Mouse (Mus musculus): ENCODE data around the gene Ube2n. TPM values are rescaled to one million over a fixed set of nuclear protein-coding genes. Genes with fewer than 3 reads are reported as not detected.
A peak's percentile ranks its signal among the peaks of the same experiment; 100 is the strongest.

Ube2n gene
- 154 and 167 TPM in 2 replicates for polyA plus RNA-seq (2015; fragmentation: Nextera tagmentation; extraction: Ambion mirVana)

DNA sequence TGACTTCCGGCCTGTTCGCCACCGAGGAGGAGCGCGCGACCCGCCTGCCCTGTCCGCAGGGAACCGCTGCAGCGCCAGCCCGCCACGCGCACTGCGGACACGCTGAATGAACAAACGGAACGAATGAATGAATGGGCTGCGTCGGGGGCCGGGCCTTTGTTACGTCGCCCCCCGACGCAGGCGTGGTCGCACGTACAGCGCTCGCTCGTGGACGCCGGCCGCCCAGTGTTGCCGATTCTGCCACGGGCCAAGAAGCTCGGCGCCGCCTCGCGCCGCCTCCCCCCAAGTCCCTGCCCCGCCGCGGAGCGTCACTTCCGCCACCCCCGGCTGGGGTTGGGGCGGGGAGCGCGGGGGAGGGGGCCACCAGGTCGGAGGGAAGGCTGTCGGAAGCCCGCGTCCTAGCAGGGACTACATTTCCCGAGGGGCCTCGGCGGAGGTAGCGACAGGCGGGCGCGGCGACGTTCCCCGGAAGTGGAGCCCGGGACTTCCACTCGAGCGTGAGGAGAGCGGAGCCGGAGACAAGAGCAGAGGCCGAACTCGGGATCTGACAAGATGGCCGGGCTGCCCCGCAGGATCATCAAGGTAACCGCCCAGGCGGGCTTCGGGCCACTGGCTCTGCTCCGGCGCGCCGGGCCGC is at the start of gene Ube2n:
Ube2n (plus strand) TSS at position 490 of the 637 bp plus-strand sequence.
- H3K4me1 ChIP-seq (replicated peaks; ENCODE audit: control insufficient read depth, insufficient read depth, low read length) = peaks cover 7% of the 10 kb centered on the region; the same call in 1 of the 2 replicates
- under 1% methylated on average over 81 of the region's 81 CpGs for WGBS
- peak within 1 kb of the TSS; percentile 67 for H3K4me2 ChIP-seq (replicated peaks; ENCODE audit: low read depth)
- H3K9me3 ChIP-seq (ENCODE audit: control insufficient read depth) = no peaks in the 10 kb centered on the region
- H3K27me3 ChIP-seq (replicated peaks; ENCODE audit: control insufficient read depth, insufficient read depth, low read length) = no peaks in the 10 kb centered on the region
- H3K9ac ChIP-seq (ENCODE audit: low read depth, low read length) = peak within 1 kb of the TSS; percentile 86
- H3K27ac ChIP-seq (ENCODE audit: low read depth, low read length) = peak within 1 kb of the TSS; percentile 98
- TF ChIP-seq CTCF (IDR thresholded peaks at IDR 0.05; ENCODE audit: low read depth) = no peak
- peak within 1 kb of the TSS; percentile 88 for H3K4me3 ChIP-seq (ENCODE audit: low read depth, low read length)
- ATAC-seq = peak; percentile 96
- no peaks in the 10 kb centered on the region for H3K36me3 ChIP-seq (ENCODE audit: control insufficient read depth, insufficient read depth)

GRCm38 (mm10) chr10:95465485-95465896 is 49.5 kb upstream of the Ube2n start:
- H3K27me3 ChIP-seq (replicated peaks; ENCODE audit: control insufficient read depth, insufficient read depth, low read length) = no peaks in the 10 kb centered on the region
- no peak overlapping the region for H3K4me3 ChIP-seq (ENCODE audit: low read depth, low read length)
- ATAC-seq = peak; percentile 68
- WGBS = 9% methylated on average over 4 of the region's 4 CpGs
- no peaks in the 10 kb centered on the region for H3K36me3 ChIP-seq (ENCODE audit: control insufficient read depth, insufficient read depth)
- H3K9me3 ChIP-seq (ENCODE audit: control insufficient read depth) = no peaks in the 10 kb centered on the region
- no peak overlapping the region for H3K4me2 ChIP-seq (replicated peaks; ENCODE audit: low read depth)
- no peak for TF ChIP-seq CTCF (IDR thresholded peaks at IDR 0.05; ENCODE audit: low read depth)
- no peak overlapping the region for H3K27ac ChIP-seq (ENCODE audit: low read depth, low read length)
- no peak overlapping the region for H3K9ac ChIP-seq (ENCODE audit: low read depth, low read length)
- no peaks in the 10 kb centered on the region for H3K4me1 ChIP-seq (replicated peaks; ENCODE audit: control insufficient read depth, insufficient read depth, low read length)

GRCm38 (mm10) chr10:95468894-95469293 is 46.1 kb upstream of the Ube2n start:
- TF ChIP-seq CTCF (IDR thresholded peaks at IDR 0.05; ENCODE audit: low read depth) = no peak
- Histone ChIP-seq H3K27me3 (replicated peaks; ENCODE audit: control insufficient read depth, insufficient read depth, low read length) (no peaks in the 10 kb centered on the region), H3K4me1 (replicated peaks; ENCODE audit: control insufficient read depth, insufficient read depth, low read length) (no peaks in the 10 kb centered on the region), H3K9me3 (ENCODE audit: control insufficient read depth) (no peaks in the 10 kb centered on the region), H3K36me3 (ENCODE audit: control insufficient read depth, insufficient read depth) (no peaks in the 10 kb centered on the region), H3K27ac (ENCODE audit: low read depth, low read length) (no peak overlapping the region), H3K4me2 (replicated peaks; ENCODE audit: low read depth) (no peak overlapping the region), H3K9ac (ENCODE audit: low read depth, low read length) (no peak overlapping the region), H3K4me3 (ENCODE audit: low read depth, low read length) (no peak overlapping the region)
- 80% methylated on average over 4 of the region's 4 CpGs for WGBS
- no peak for ATAC-seq

DNA sequence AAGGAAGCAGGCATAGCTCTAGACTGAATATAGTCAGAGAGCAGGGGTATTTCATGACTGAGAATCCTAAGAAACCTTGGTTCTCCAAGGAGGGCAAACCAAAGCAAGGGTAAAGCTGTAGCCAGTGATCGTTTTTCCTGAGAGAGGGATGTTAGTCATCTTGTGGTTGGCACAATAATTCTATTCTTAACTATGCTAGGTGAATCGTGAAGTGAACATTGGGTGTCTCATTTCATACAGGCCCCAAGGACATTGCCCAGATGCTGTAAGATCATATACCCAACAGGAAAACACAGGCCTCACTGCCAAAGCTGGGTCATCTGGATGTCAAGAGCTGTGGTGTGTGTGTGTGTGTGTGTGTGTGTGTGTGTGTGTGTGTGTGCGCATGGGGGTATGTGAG is 43.8 kb upstream of the Ube2n start:
- H3K4me2 ChIP-seq (replicated peaks; ENCODE audit: low read depth) = no peak overlapping the region
- no peak overlapping the region for H3K27ac ChIP-seq (ENCODE audit: low read depth, low read length)
- H3K4me1 ChIP-seq (replicated peaks; ENCODE audit: control insufficient read depth, insufficient read depth, low read length) = no peaks in the 10 kb centered on the region
- no peaks in the 10 kb centered on the region for H3K27me3 ChIP-seq (replicated peaks; ENCODE audit: control insufficient read depth, insufficient read depth, low read length)
- H3K9me3 ChIP-seq (ENCODE audit: control insufficient read depth) = no peaks in the 10 kb centered on the region
- H3K36me3 ChIP-seq (ENCODE audit: control insufficient read depth, insufficient read depth) = no peaks in the 10 kb centered on the region
- TF ChIP-seq CTCF (IDR thresholded peaks at IDR 0.05; ENCODE audit: low read depth) = no peak
- H3K4me3 ChIP-seq (ENCODE audit: low read depth, low read length) = no peak overlapping the region
- 79% methylated on average over 3 of the region's 3 CpGs for WGBS
- no peak for ATAC-seq
- no peak overlapping the region for H3K9ac ChIP-seq (ENCODE audit: low read depth, low read length)

DNA sequence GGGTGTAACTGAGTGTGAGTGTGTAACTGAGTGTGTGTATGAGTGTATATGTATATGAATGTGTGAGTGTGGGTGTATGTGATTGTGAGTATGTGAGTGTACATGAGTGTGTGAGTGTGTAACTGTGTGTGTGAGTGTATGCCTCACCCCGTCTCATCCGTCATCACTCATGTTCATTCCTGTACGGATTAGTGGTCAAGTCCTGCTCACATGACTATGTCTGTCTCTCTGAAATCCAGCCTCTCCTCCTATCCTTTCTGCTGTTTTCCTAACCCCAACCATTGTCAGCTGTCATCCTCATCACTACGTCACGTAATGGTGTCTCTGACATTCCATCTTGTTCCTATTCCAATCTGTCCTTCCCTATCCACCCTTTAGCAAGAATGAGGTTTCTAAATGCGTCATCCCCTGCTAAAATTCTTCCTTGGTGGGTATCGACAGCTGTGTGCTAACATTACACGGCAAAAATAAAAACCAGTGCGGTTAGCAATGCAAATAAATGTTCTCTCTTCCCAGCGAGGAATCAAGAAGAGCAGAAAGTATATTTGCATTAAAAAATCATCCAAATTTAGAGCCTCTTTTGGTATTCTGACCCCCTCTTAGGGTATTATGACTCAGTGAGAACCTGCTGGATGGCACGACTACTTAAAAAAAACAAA is 42.9 kb upstream of the Ube2n start:
- Histone ChIP-seq H3K27ac (ENCODE audit: low read depth, low read length) (no peak overlapping the region), H3K4me1 (replicated peaks; ENCODE audit: control insufficient read depth, insufficient read depth, low read length) (no peaks in the 10 kb centered on the region), H3K4me3 (ENCODE audit: low read depth, low read length) (no peak overlapping the region), H3K9me3 (ENCODE audit: control insufficient read depth) (no peaks in the 10 kb centered on the region), H3K36me3 (ENCODE audit: control insufficient read depth, insufficient read depth) (no peaks in the 10 kb centered on the region), H3K27me3 (replicated peaks; ENCODE audit: control insufficient read depth, insufficient read depth, low read length) (no peaks in the 10 kb centered on the region), H3K4me2 (replicated peaks; ENCODE audit: low read depth) (no peak overlapping the region), H3K9ac (ENCODE audit: low read depth, low read length) (no peak overlapping the region)
- 86% methylated on average over 11 of the region's 11 CpGs for WGBS
- no peak for ATAC-seq
- TF ChIP-seq CTCF (IDR thresholded peaks at IDR 0.05; ENCODE audit: low read depth) = no peak

DNA sequence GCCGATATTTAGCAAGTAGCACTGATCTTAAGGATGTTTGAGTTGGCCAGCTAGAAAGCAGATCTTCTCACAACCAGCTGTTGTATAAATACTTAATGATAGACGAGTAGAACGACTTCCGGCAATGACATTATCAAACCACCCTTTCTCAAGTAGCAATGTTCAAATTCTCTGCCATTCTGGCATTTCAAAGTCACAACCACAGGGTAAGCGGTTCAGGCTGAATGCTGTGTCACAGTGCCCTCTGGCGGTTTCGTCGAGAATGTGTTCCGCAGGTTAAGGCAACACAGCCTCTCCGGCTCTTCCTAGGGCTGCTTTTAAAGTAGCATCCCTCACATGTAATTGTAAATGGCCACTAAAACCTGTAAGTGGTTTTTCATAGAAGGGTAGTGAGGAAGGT is 39.0 kb upstream of the Ube2n start:
- WGBS = 8% methylated on average over 10 of the region's 10 CpGs
- Histone ChIP-seq H3K9me3 (ENCODE audit: control insufficient read depth) (no peaks in the 10 kb centered on the region), H3K4me1 (replicated peaks; ENCODE audit: control insufficient read depth, insufficient read depth, low read length) (no peaks in the 10 kb centered on the region), H3K4me3 (ENCODE audit: low read depth, low read length) (no peak overlapping the region), H3K27me3 (replicated peaks; ENCODE audit: control insufficient read depth, insufficient read depth, low read length) (no peaks in the 10 kb centered on the region), H3K9ac (ENCODE audit: low read depth, low read length) (no peak overlapping the region), H3K36me3 (ENCODE audit: control insufficient read depth, insufficient read depth) (no peaks in the 10 kb centered on the region; the same call in 1 of the 2 replicates), H3K4me2 (replicated peaks; ENCODE audit: low read depth) (no peak overlapping the region), H3K27ac (ENCODE audit: low read depth, low read length) (no peak overlapping the region)
- TF ChIP-seq CTCF (IDR thresholded peaks at IDR 0.05; ENCODE audit: low read depth) = peak; percentile 97
- ATAC-seq = no peak
